Mouse (Mus musculus): ENCODE results near the gene Ksr1.

Ksr1 gene

DNA sequence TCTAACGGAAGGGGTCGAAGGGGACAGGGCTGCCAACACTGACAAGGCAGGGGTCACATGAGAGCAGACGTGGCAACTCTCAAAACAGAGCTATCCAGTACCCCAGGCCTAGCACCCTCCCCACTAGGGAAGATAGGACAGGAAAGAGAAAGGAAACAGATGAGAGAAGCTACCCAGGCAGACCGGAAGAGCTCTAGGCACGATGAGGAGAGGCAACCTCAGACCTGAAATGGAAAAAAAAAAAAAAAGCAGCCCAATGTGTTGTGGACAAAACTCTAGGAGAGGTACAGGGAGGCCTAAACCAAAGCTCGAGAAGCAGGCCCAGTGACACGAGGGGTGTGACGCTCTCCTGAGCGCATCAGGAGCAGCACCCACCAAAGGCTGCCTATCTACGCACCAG lies 23.7 kb downstream of the Ksr1 start:
- no peak for DNase-seq

DNA sequence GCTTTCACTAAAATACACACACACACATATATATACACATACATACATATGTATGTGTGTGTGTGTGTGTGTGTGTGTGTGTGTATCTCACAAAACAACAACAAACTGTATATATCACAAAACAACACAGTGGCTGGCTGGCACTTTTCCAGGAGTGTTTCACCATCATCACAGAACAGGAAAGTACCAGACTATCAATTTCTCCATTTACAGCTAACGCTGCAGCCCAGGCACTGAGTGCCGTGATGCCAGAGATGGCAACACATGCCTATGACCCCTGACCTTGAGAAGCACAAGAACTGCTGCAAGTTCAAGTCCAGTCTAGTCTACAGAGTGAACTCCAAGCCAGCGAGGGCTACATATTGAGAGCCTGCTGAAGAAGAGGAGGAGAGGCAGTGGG lies 26.1 kb downstream of the Ksr1 start:
- DNase-seq: no peak

DNA sequence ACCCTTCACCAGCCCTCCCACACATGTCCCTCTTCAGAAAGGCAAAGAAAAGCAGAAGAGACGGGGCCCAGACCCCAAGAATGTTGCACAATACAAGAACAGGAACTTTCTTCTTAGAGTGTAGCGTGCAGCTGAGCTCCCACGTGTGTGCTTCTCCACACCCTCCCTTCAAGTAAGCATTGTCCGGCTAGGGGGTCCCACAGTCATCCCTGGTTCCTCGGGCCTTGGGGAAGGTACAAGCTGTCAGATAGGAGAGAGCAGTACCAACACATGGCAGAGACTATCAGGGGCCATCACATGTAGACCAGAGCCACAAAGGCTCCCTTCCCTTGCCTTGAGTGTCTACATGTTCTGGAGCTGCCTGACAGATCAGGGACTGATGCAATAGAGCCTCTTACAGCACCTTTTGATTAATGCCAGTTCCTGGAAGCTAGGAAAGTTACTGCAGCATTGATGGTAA lies 27.3 kb downstream of the Ksr1 start:
- no peak for DNase-seq

DNA sequence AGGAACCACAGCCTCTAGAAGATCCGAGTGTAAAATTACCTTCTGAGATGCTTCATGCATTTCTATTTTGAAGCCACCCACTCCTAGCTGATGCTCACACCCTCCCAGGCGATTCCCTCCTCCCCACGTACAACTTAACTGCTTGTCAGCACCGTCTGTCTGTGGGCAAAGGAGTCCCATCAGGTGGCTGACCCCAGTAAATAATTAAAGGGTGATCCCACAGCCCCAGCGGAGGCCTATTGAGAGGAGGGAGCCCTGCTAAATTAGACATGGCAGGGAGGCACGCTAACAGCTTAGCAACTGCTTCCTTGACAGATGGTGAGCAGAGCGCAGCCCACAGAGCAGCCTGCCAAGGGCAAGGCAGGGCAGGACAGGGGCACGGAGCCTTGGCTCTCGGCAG lies 29.5 kb downstream of the Ksr1 start:
- DNase-seq: peak; percentile 52

DNA sequence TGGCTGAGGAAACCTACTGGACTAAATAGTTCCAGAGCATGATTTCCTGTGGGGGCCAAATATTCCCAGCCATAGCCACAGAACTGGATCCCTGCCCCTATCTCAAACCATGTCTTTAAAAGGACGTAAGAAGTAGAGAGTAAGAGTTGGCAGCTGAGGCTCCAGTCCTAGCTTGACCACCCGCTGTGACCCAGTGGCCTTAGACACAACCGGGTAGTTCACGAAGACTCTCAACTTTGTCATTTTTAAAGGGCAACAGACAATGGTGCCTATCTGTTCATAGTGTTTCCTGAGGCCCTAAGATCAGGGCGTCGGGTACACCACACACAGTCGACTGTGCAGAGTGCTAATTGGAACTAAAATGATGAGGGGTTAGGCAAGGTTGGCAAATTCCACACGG lies 30.5 kb downstream of the Ksr1 start:
- DNase-seq: no peak

DNA sequence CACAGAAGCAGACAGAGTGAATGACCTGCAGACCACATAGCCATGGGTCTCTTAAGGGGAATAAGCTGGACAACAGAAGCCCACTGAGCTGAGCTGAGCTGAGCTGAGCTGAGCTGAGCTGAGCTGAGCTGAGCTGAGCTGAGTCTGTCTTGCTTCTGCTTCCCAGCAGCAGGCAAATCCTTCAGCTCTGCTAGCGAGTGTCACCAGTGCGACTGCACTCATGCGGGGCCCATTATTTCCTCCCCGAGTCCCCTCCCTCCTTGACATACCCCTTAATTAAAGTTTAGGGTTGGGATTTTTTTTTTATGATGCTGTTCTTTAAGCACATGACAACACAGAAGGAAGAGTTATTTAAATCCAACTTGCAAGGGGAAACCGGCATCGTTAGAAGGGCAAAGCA lies 32.1 kb downstream of the Ksr1 start:
- DNase-seq: no peak

DNA sequence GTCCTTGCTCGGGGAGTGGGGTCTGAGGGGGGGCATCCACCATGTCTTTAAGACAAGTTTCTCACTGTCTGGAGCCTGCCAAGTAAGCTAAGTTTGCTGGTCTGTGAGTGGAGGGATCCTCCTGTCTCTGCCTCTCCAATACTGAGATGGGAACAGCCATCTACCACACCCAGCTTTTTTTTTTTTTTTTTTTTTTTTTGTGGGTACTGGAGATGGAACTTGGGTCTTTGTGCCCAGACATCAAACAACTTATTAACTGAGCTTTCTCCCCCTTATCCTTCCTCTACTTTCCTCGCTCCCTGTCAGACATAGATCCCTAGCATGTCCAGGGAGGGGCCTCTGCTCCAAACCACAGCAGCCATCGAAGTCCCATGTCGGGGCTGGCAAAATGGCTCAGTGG lies 32.8 kb downstream of the Ksr1 start:
- DNase-seq: no peak

DNA sequence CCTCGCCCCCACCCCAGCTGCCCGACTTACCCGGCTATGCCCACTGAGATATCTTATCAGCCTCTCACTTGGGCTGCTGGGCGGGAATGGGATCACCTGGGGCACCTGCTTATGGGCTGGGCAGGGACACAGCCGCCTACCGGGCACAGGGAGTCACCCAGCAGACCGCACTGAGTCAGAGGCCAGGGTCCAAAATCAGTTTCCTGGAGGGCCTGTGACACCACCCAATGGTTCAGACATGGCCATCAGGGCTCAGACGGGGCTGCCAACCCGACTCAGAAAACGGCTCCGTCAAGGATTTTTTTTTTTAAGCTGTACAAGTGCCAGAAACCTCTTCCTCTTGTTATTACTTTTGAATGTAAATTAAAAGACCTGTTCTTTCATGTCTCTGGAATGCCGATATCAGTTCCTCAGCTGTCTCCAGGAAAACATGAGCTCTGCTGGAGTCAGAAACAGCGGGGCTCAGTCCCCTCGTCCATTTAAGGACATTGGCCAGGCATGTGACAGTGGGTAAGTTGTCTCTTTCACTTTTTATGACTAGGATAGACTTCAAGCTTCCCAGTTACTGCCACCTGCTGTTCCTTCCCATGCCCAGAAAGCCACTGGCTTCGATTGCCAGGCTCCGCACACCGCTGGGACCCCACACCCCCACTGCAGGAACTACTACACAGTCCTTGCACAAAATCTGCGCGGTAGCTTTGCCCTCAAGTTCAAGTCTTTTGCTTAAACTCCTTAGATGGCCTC lies 33.5 kb downstream of the Ksr1 start:
- no peak for DNase-seq

DNA sequence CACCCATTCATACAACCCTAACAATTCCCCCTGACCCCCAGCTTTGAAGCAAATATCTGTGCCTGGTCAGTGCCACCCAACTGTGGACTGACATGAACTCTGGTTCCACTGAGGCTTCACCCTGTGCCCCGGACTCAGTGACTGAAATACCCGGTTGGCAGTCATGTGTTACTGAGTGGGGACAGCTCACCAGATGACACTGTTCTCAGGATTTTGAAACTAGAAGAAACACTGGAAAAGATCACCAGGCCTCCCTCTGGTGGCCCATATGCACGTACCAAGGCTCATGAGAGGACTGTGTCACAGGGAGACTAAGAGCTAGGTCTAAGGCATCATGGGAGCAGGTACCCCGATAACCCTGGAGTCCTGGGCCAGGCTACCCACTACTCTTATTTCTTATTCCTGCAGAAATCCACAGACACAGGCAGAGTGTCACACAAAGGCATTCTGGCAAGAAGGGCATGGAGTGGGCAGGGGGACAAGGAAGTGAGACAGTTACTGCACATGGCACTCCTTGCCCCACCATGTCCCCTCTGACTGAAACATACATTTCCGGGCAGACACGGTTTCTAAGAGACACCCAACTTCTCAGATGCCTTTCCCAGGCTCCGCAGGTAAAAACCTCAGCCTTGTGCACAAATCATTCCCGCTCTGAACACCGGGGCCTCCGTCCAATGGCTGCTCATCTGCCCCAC lies 34.2 kb downstream of the Ksr1 start:
- no peak for DNase-seq

DNA sequence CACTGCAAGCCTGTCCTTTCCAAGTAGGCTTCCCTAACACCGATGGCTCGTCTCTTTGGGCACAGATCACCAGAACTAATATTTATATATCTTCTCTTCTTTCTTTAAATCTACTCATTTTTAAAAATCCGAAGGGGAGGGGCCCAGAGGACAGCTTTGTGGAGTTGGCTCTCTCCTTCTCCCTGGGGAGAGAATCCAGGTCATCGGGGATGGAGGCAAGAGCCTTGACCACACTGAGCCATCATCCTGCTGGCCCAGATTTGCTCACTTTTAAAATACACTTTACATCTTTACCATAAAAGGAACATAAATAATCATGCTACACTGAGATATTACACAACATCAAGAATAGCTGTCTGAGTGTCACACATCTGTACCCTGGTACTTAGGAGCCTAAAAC lies 35.8 kb downstream of the Ksr1 start:
- no peak for DNase-seq

DNA sequence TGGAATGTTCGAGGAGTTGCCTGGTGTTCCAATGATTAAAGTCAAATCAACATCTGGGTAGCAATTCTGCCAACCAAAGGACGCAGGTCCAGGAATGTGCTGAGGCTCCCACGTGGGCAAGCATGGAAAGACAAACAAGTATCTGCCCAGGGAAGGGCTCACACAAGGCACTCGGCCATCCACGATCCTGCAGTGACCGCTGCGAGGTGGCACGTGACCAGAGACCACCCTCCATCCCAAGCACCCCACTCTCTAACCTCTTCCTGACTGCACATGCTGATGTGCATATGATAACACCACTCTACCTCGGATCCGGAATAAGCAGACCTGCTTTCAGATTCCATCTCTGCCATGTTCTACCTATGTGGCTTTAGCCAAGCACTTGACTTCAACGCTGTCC lies 38.3 kb downstream of the Ksr1 start:
- DNase-seq: no peak

DNA sequence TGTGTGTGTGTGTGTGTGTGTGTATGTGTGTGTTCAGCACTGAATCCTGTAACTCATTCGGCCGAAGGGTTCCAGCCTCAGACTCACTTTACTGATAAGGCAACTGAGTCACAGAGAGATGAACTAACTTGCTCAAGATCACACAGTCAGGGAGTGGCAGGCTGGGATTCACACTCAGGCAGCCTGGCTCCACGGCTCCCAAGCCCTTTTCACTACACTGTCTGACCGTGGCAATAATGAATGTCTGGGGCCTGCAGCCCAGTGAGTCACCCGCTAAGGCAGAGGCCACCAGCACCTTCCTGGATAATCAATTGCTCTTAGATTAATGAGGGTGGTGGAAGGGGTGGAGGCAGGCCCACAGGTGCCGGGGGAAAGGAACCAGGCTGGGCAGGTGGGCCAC lies 41.2 kb downstream of the Ksr1 start:
- no peak for DNase-seq

DNA sequence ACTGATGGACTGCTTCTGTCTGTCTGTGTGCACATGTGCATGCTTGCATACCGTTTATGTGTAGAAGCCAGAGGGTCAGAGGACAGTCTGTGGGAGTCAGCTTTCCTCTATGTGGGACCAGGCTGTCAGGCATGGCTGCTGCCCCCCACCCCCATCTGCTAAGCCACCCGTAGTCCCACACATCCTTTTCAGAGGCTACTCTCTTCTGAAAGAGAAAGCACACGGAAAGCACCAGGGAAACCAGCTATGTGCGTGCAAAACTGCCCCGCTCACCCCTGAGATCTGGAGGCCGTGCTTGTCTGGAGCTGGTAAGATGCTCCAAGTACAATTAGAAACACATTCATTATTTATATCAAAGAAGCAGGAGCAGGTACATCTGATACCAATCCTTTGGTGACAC lies 41.7 kb downstream of the Ksr1 start:
- no peak for DNase-seq

DNA sequence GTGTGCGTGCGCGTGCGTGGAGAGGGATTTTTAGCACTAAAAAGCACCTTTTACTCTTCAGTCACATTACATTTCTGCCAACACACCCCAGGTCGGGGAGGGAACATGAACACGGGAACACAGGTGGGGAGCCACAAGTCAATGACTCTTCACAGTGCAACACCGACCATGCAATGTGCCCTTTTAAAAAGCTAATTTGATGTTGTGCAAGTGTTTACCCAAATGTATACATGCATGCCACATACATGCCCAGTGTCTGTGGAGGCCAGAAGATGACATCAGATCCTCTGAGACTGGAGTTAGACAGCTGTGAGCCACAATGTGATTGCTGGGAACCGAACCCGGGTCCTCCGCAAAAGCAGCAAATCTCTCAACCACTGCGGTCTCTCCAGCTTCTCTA lies 42.1 kb downstream of the Ksr1 start:
- no peak for DNase-seq

DNA sequence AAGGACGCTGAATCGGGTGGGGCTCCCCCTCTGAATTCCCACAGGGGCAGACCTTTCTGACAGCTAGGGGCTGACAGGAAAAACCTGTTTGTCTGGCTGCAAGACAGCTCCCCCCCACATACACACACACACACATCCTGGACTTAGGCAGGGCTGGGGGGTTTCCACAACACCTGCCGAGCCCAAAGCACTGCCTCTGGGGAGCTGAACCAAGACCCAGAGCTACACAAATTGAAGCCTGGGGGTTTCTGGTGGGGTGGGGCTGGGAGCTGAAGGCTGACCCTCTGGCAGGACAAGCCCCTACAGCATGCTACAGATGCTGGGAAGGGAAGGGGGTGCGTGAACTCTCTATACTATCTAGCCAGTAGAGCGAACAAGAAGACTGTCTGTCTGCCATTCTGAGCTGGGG lies 42.7 kb downstream of the Ksr1 start:
- DNase-seq: no peak

DNA sequence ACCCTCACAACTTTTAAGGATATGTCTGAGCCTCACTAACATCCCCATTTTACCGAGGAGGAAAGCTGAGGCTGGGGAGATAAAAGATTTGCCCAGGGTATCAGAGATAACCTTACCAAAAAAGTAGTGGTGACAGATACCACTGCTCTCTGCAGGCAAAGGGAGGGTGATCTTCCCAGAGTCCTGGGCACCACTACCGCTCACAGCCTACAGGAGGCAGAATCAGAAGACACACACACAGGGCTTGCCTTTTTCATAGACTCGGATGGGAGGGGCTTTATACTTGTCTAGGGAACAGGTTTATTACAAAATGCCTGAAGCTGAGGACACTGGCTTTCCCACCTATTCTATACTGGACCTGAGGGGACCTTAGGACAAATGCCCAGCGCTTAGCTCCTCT lies 43.9 kb downstream of the Ksr1 start:
- no peak for DNase-seq

DNA sequence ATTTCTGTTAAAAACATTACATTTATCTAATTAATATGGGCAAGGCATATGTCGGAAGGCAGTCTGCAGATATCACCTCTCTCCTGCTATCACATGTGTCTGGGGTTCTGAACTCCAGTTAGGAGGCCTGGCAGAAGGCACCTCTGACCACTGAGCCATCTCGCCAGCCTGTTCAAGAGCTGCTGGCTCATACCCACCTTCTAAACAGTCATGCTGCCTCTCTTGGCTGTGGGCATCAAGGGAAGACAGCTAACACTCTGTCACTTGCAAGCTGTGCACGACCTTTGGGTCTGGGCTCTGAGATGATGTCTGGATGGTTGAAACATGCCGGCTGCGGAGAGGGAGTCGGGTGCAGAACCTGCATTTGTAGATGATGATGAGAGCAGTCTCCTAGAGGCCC lies 44.6 kb downstream of the Ksr1 start:
- no peak for DNase-seq

DNA sequence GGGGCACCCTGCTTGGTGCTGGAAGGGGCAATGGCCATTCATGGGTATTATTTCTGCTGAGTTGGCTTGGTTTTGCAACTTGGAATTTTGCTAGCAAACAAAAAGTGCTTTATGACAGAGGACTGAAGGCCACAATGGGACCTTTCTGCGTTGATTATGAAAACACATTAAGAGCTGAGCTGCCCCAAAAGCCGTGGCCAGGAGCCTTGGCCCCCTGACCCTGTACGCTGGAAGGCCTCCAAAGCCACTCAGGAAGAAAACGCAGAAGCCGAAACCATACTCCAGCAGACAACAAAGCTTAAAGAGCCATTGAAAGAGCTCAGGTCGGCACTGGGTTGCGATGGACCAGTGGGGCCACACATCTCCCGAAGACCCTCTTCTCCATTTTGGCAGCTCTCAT lies 47.2 kb downstream of the Ksr1 start:
- no peak for DNase-seq

DNA sequence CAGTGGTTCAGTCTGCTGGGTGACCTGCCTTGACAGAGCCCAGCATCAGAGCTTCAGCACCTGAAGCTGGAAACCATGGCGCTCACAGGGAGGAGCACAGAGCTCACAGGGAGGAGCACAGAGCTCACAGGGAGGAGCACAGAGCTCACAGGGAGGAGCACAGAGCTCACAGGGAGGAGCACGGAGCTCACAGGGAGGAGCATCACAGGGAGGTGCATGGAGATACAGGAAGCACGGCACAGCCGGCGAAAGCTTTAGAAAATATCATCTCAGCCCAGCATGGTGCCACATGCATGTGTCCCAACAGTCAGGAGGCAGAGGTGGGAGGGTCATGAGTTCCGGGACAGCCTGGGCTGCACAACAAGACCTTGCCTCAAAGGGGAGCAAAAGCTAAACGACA lies 48.5 kb downstream of the Ksr1 start:
- DNase-seq: no peak

DNA sequence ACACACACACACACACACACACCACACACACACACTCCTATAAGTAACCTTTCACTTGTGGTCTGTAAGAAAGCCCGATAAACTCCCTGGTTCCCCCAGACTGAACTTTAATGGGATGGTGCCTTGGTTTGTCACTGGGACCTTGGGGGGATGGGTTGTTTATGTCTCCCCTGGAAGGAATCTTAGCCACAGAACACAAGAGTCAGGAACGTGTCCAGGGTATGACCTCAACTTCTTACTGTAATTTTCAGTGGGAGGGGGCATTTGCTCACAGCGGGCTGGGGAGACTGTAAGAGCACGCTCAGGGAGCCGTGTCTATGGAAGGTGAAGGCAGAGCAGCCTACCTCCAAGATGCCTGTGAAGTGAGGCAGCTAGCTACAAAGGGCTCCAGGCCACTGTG lies 49.5 kb downstream of the Ksr1 start:
- DNase-seq: no peak

DNA sequence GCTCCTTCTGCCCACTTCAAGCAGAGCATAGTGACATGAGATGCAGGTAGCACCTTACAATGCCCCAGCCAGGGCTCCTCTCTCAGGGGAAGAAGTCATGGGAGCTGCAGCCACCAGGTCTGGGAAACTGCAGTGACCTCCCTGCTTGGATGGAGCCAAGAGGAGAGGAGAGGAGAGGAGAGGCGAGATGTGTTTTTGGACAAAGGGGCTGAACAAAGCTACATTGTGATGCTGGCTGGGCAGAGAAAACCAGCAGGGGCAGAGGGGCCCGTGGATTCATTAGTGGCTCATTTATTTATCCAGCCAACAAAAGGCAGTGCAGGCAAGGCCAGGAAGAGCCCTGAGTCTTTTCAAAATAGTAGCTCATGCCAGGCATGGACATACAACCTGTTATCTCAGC lies 50.5 kb downstream of the Ksr1 start:
- DNase-seq: peak; percentile 57

DNA sequence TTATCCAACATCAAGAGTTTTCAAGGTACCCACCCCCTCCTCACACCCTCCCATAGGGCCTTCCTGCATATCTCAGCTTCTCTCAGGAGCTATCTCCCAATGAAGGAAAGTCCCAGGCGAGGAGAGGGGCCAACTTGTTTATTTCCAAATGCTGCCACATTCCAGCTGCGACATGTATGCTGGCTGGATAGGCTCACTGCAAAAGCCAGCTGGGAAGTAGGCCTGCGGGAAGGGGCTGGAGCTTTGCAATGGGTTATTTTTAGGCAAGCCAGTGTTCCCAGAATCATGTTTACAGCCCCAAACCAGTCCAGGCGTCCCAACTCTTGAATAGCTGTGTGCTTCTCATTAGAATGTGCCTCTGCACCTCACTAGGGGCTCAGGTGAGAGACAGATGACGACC lies 51.5 kb downstream of the Ksr1 start:
- DNase-seq: no peak

DNA sequence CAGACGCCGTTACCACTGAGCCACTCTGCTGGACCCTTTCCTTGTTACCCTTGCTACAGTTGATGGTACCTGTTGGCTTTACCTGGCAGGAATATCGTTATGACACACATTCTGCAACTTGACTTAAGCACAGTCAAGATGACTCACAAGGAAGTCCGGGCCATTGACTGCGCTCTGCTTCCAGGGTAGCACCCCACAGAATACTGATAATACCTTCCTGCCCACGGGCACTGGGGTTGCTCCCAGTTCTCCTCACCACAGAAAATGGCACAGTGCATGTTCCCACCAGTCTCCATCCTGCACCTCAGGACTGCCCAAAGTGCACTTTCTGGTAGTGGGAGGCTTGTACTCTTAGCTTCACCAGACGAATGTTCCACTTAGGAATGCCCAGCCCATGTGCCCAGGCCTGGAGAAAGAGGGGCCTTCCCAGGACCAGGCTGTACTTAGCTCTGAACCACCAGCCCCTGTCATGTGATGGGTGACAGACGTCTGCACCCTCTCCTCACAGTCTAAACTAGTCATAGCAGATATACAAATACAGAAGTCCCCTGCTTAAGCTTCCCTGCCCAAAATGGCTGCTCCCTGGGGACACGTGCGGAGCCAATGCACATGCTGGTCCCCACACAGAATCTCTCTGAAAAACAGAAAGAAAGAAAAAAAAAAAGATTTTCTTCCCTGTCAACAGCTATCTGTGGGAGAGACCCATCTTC lies 52.1 kb downstream of the Ksr1 start:
- DNase-seq: no peak

DNA sequence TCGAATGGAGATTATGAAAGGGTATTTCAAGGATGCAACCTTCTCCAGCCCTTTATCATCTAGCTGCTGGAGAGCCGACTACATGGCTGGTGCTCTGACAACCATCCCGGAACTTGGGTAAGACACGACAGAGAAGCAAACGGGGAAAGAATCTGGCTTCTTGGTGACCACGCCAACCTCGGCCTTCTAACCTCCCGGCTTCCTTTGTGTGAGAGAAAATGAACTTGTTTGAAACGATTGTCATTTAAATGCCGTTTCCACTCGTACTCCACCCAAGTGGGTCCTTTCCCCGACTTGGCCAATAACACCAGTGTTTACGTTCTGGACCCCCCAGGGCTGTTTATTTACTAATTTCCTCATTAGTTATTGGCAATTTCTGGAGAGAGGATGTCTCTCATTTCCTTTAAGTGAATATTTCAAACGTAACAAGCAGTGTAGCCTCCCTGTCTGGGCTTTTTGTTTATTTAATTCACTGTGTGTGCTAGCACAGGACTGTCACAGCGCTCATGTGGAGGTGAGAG lies 52.8 kb downstream of the Ksr1 start:
- no peak for DNase-seq

Data from embryo, embryonic 11 days (tissue).